Mouse (Mus musculus) effector memory CD4-positive, alpha-beta T cell, adult 7 months (primary cell): Measurements from ENCODE around the gene Cps1. TPM values are rescaled to one million over a fixed set of nuclear protein-coding genes. Genes with fewer than 3 reads are reported as not detected.

ENCODE experiments used
- polyA plus RNA-seq: library from polyadenylated mRNA; unstranded; fragments of 100-300 nt; shearing (Covaris generic); gene quantifications from one replicate; pipeline ENCODE4 v1.2.1, GENCODE M21; 2017

Cps1 gene
- polyA plus RNA-seq: not detected

DNA sequence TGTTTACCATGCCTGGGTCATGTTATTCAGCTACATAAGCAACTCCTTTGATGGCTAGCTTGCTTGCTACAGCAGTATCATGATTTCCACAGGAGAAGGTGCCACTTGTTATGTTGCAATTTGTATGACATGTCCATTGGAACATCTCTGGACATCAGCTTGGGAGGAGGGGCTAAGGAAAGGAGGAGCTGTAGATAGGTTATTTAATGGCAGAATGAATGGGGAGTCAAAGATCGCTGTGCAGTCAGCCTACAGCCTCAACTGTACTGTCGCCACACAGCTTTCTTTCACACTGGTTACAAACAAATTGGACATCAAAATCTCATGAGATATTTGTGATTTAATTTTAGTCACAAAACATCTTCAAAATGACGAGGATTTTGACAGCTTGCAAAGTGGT lies at the start of gene Cps1:
Cps1 (plus strand) TSS at position 230 of the 400 bp plus-strand sequence.

Other genes starting within 250 kb of the Cps1 start
- gene Myl1, start 177.6 kb upstream of the Cps1 start, polyA plus RNA-seq: not detected
- gene Lancl1, start 84.2 kb upstream of the Cps1 start, polyA plus RNA-seq: 68.2 TPM